Comparison of ENCODE assay signal across 10 mouse cellular contexts in genomic region chr9:66895035-66895779, GRCm38 (mm10). TPM values are rescaled to one million over a fixed set of nuclear protein-coding genes. Genes with fewer than 3 reads are reported as not detected.
DNase-seq lines count a peak whose midpoint lies in the region; ATAC-seq and TF ChIP-seq lines count a peak whose summit lies in the region.
"Had no signal": no experiment of that assay in that cellular context is flagged by ENCODE, and none has a peak within 500 bp of the region (broad histone marks: within the 10 kb centered on the region; RNA-seq: fewer than 3 reads in every experiment).

No protein-coding gene starts in this region.

- no peak overlapping the region for H3K4me2 ChIP-seq in stomach, postnatal 0 days (replicated peaks; ENCODE audit: low read depth)
- H3K4me2 ChIP-seq in hindbrain, embryonic 12.5 days (replicated peaks), result no peak overlapping the region

- H3K9ac ChIP-seq in stomach, postnatal 0 days (ENCODE audit: low read length), result no peak overlapping the region
- no peak overlapping the region for H3K9ac ChIP-seq in hindbrain, embryonic 12.5 days

- DNase-seq in spleen, adult 2 months (ENCODE audit: low read depth in 1 of 2, low spot score in 2 of 2), result no peak
- no peak for DNase-seq in spleen, postnatal 14 days (ENCODE audit: low spot score in 2 of 2)
- peak; percentile 87 for DNase-seq in liver
- no peak for DNase-seq in stomach, postnatal 0 days (ENCODE audit: low spot score)
- no peak for DNase-seq in Muller cell, postnatal 12 days (ENCODE audit: inconsistent ontology term)
- DNase-seq: cerebellum, adult 2 months; kidney, postnatal 14 days; thymus, postnatal 4 days had no signal

- TF ChIP-seq POLR2A in spleen, adult 2 months (IDR thresholded peaks at IDR 0.05; ENCODE audit: low read depth, low read length), result no peak

- H3K4me3 ChIP-seq in spleen, adult 2 months (ENCODE audit: extremely low read depth, insufficient read depth, insufficient read length), result no peak overlapping the region
- no peak overlapping the region for H3K4me3 ChIP-seq in stomach, postnatal 0 days (ENCODE audit: low read depth, low read length)
- no peak overlapping the region for H3K4me3 ChIP-seq in hindbrain, embryonic 12.5 days

- H3K27ac ChIP-seq in spleen, adult 2 months (ENCODE audit: insufficient read depth, low read length), result peak overlapping the region; percentile 33; the same call in 1 of the 2 replicates
- 0 out of 2 replicates have a peak overlapping the region, but pooled peaks have one; percentile 24 for H3K27ac ChIP-seq in stomach, postnatal 0 days (replicated peaks)
- no peak overlapping the region for H3K27ac ChIP-seq in hindbrain, embryonic 12.5 days

- H3K9me3 ChIP-seq in stomach, postnatal 0 days (ENCODE audit: control insufficient read depth, low read length), result no peaks in the 10 kb centered on the region
- no peaks in the 10 kb centered on the region for H3K9me3 ChIP-seq in hindbrain, embryonic 12.5 days (replicated peaks)

- TF ChIP-seq EP300 in stomach, postnatal 0 days (optimal IDR thresholded peaks at IDR 0.05), result no peak

- H3K36me3 ChIP-seq in spleen, adult 2 months (ENCODE audit: control insufficient read depth, insufficient read depth, low read length), result no peaks in the 10 kb centered on the region
- no peaks in the 10 kb centered on the region for H3K36me3 ChIP-seq in stomach, postnatal 0 days (ENCODE audit: control insufficient read depth, insufficient read depth, low read length)
- H3K36me3 ChIP-seq in hindbrain, embryonic 12.5 days, result no peaks in the 10 kb centered on the region

- TF ChIP-seq CTCF in spleen, adult 2 months (IDR thresholded peaks at IDR 0.05; ENCODE audit: extremely low read depth, insufficient read depth, insufficient read length, insufficient replicate concordance), result no peak
- TF ChIP-seq CTCF in stomach, postnatal 0 days (IDR thresholded peaks at IDR 0.05; ENCODE audit: low read depth), result no peak

- peaks cover 13% of the 10 kb centered on the region for H3K4me1 ChIP-seq in spleen, adult 2 months (ENCODE audit: control insufficient read depth, insufficient read depth, insufficient read length)
- H3K4me1 ChIP-seq in stomach, postnatal 0 days (replicated peaks; ENCODE audit: control insufficient read depth, insufficient read depth), result 0 out of 2 replicates have a peak, but pooled peaks cover 3% of the 10 kb centered on the region
- peaks cover 6% of the 10 kb centered on the region for H3K4me1 ChIP-seq in hindbrain, embryonic 12.5 days

- no peaks in the 10 kb centered on the region for H3K27me3 ChIP-seq in spleen, adult 2 months (ENCODE audit: control insufficient read depth, insufficient read depth, low read length)
- H3K27me3 ChIP-seq in stomach, postnatal 0 days (ENCODE audit: control insufficient read depth, insufficient read depth, low read length), result no peaks in the 10 kb centered on the region
- no peaks in the 10 kb centered on the region for H3K27me3 ChIP-seq in hindbrain, embryonic 12.5 days

- ATAC-seq in erythroblast, adult 5-6 weeks (replicated peaks; ENCODE audit: low FRiP score, poor library complexity, severe bottlenecking), result peak; percentile 91
- ATAC-seq in stomach, postnatal 0 days (ENCODE audit: low FRiP score, low TSS enrichment), result no peak
- ATAC-seq in hindbrain, embryonic 12.5 days (ENCODE audit: low FRiP score), result no peak

- 52% methylated on average over 10 of the region's 10 CpGs for WGBS in spleen, adult 2 months
- WGBS in stomach, postnatal 0 days, result 66% methylated on average over 10 of the region's 10 CpGs
- WGBS in hindbrain, embryonic 12.5 days, result 85% methylated on average over 10 of the region's 10 CpGs

RNA-seq across cellular contexts. Expression of gene Rab8b, which starts 24.3 kb away (rescaled TPM):
- polyA plus RNA-seq in spleen, adult 2 months (2012; rRNA removed), result 12.5 and 13.2 TPM in 2 replicates
- 41.3 and 62.1 TPM in 2 replicates for total RNA-seq in erythroblast, adult 5-6 weeks (2015; ENCODE audit: low replicate concordance)
- 99.4 and 106 TPM in 2 replicates for total RNA-seq in erythroblast, adult 5-6 weeks (2017; ENCODE audit: low replicate concordance)
- 9.2 and 9.4 TPM in 2 replicates for polyA plus RNA-seq in stomach, postnatal 0 days (2015; fragmentation: Nextera tagmentation; extraction: Ambion mirVana)
- 33.9 and 39.6 TPM in 2 replicates for polyA plus RNA-seq in hindbrain, embryonic 12.5 days (2016; fragmentation: Nextera tagmentation; extraction: Ambion mirVana)

RNA-seq across cellular contexts. Expression of gene Rps27l, which starts 50.7 kb away (rescaled TPM):
- polyA plus RNA-seq in spleen, adult 2 months (2012; rRNA removed), result 11.4 and 13.3 TPM in 2 replicates
- total RNA-seq in erythroblast, adult 5-6 weeks (2015; ENCODE audit: low replicate concordance), result 102 and 125 TPM in 2 replicates
- 23.7 and 43.2 TPM in 2 replicates for total RNA-seq in erythroblast, adult 5-6 weeks (2017; ENCODE audit: low replicate concordance)
- 768 and 843 TPM in 2 replicates for polyA plus RNA-seq in stomach, postnatal 0 days (2015; fragmentation: Nextera tagmentation; extraction: Ambion mirVana)
- polyA plus RNA-seq in hindbrain, embryonic 12.5 days (2016; fragmentation: Nextera tagmentation; extraction: Ambion mirVana), result 448 and 466 TPM in 2 replicates

Comparison
In these comparisons a context has a peak if more than half of its experiments do, and no peak if none do; other contexts are left out.
1. RNA of gene Rps27l, which starts 50.7 kb away (polyA plus RNA-seq): 768 to 843 TPM in stomach, postnatal 0 days and 448 to 466 TPM in hindbrain, embryonic 12.5 days; 11.4 to 13.3 TPM in spleen, adult 2 months; every median in the first group is over 10 times any median in the second.